Mouse (Mus musculus) erythroblast, embryonic 14.5 days (primary cell): ENCODE measurements around the gene Dpm1. TPM values are rescaled to one million over a fixed set of nuclear protein-coding genes. Genes with fewer than 3 reads are reported as not detected.

Experiments used
- H3K27me3 ChIP-seq: 2 replicates; pipeline ENCODE4 v1.6.1; 2012; ENCODE audit warnings: inconsistent platforms; ENCODE audit not compliant: control insufficient read depth
- H3K36me3 ChIP-seq: 2 replicates; pipeline ENCODE4 v1.6.1; 2012; ENCODE audit warnings: mild to moderate bottlenecking, inconsistent platforms; ENCODE audit not compliant: control insufficient read depth
- H3K4me1 ChIP-seq: 2 replicates; pipeline ENCODE4 v1.6.1; 2012; ENCODE audit warnings: inconsistent platforms; ENCODE audit not compliant: control insufficient read depth
- H3K4me3 ChIP-seq: replicated peaks from 2 replicates; pipeline ENCODE3; 2012; ENCODE audit warnings: moderate library complexity, mild to moderate bottlenecking, inconsistent platforms
- H3K9me3 ChIP-seq: 2 replicates; pipeline ENCODE4 v1.6.1; 2012; ENCODE audit warnings: low read length, inconsistent platforms, mixed read lengths; ENCODE audit not compliant: control insufficient read depth
- GATA1 ChIP-seq: IDR thresholded peaks from 2 replicates; pipeline ENCODE4 v1.6.1; 2012; ENCODE audit warnings: low read length, inconsistent platforms, mixed read lengths
- TAL1 ChIP-seq: IDR thresholded peaks from 3 replicates; pipeline ENCODE4 v1.6.1; 2012; ENCODE audit warnings: low read length, inconsistent platforms, mixed read lengths
- polyA plus RNA-seq: library from polyadenylated mRNA; stranded (reverse); fragments of >175 nt; gene quantifications from 2 replicates; pipeline ENCODE4 v1.2.3, GENCODE M21; 2012

The Dpm1 gene
- polyA plus RNA-seq, 1 experiment, result 9.1 TPM

DNA sequence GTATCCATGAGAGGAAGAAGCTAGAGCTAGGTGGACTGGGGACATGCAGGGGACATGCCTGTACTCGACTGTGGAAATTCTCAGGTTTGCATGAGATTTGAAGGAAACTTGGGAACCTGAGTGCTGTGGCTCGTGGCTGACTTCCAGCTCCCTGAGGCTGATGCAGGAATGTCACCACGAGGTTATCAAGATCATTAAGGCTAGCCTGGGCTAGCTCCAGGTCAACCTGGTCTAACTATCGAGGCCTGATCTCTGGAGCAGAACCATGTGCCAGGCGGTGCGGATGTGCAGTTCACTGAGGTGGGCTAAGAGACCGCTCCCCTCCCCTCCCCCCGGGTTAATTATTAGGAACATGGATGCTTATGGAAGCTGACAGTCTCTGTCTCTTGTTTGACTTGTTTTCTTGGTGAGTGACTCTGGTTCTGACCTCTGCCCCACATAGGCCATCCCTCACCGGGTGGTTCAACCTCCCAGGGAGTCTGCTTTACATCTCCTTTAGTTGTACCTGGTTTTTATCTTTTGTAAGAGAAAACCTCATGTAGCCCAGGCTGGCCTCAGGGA is 69.9 kb downstream of the Dpm1 start:
- Histone ChIP-seq H3K36me3 (no peaks in the 10 kb centered on the region), H3K27me3 (peaks cover 68% of the 10 kb centered on the region), H3K4me1 (peaks cover 54% of the 10 kb centered on the region), H3K4me3 (no peak overlapping the region), H3K9me3 (no peaks in the 10 kb centered on the region; the same call in 1 of the 2 replicates)
- TF ChIP-seq TAL1 (no peak), GATA1 (no peak)

Other genes starting within 250 kb of the Dpm1 start
- 0.09 and 0.13 TPM in 2 replicates for gene Ripor3, start 220.0 kb downstream of the Dpm1 start, polyA plus RNA-seq
- 0.06 and 0.13 TPM in 2 replicates for gene Pard6b, start 149.6 kb downstream of the Dpm1 start, polyA plus RNA-seq
- gene Adnp, start 23.5 kb downstream of the Dpm1 start, polyA plus RNA-seq, result 0.53 and 0.71 TPM in 2 replicates
- not detected in 2 replicates for gene Gm20716, start 227 bp downstream of the Dpm1 start, polyA plus RNA-seq
- 0.32 and 0.53 TPM in 2 replicates for gene Mocs3, start within 50 bp of the Dpm1 start, polyA plus RNA-seq
- not detected in 2 replicates for gene Kcng1, start 51.1 kb upstream of the Dpm1 start, polyA plus RNA-seq